Mouse (Mus musculus) cortical plate, adult 2 months (tissue): Measurements from ENCODE around the gene Gcm1.

ENCODE experiments used
- CTCF ChIP-seq: fragments of 200-500 bp; IDR thresholded peaks from 2 replicates; pipeline ENCODE4 v1.5.1; 2011; ENCODE audit warnings: mild to moderate bottlenecking, control low read depth, low read length; ENCODE audit not compliant: insufficient read depth; ENCODE audit errors: extremely low read depth
- POLR2A ChIP-seq: fragments of 200-500 bp; IDR thresholded peaks from 2 replicates; pipeline ENCODE4 v1.6.1; 2011; ENCODE audit warnings: mild to moderate bottlenecking, low read length, control low read depth; ENCODE audit not compliant: insufficient read depth; ENCODE audit errors: extremely low read depth

DNA sequence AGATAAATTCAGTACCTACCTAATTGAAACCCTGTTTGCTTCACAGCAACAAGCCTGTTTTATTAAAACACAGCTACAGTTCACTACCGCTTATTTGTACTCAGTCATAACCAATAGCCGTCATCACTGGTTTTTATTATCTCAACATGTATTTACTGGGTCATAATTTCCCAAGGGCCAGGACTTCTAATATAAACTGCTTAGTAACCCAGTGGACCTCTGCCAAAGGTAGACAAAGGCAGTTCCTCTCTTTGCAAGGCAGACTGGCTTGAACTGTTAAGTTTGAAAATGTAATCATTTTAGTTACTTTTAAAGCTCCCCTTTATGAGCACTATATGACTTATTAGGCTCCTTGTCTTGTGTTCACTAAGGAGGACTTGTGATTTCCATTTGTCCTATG, 59.7 kb downstream of the Gcm1 start:
- TF ChIP-seq CTCF (no peak), POLR2A (no peak)
